Comparison of ENCODE assay signal across 8 mouse cellular contexts in the genomic region with DNA sequence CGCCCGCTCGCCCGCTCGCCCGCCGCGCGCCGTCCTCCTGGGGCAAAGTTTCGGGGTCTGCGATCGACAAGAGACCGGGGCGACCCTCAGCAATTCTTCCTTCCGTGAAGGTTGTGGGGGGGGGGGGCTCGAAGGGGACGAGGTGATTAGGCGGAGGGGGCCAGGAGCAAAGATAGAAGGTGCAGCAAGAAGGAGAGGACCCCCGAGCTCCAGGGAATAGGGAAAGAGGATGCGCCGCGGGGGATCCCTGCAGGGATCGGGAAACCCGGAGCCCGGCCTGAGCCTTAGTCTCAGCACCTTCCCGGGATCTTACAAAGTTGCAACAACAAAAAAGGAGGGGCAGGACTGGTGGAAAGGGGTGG. TPM values are rescaled to one million over a fixed set of nuclear protein-coding genes. Genes with fewer than 3 reads are reported as not detected.
A peak's percentile ranks its signal among the peaks of the same experiment; 100 is the strongest.
DNase-seq lines count a peak whose midpoint lies in the region; ATAC-seq lines count a peak whose summit lies in the region.

No protein-coding gene starts in this region.

- no peak; the same call in 1 of the 2 replicates for ATAC-seq in kidney, embryonic 14.5 days (ENCODE audit: low FRiP score, low TSS enrichment)
- ATAC-seq in hindbrain, embryonic 13.5 days (ENCODE audit: low FRiP score) = no peak
- peak; percentile 44; the same call in 1 of the 2 replicates for ATAC-seq in midbrain, embryonic 16.5 days

- DNase-seq in kidney, postnatal 14 days = no peak
- DNase-seq in ZHBTc4 (ENCODE audit: low read depth, low spot score) (peak; percentile 79), adipocyte (ENCODE audit: low spot score) (no peak)
- no peak for DNase-seq in gastrocnemius, postnatal 10 days
- DNase-seq in yolk sac, embryonic 10.5 days (ENCODE audit: low spot score) = no peak

- 0% methylated on average over 27 of the region's 27 CpGs for WGBS in kidney, embryonic 14.5 days
- WGBS in hindbrain, embryonic 13.5 days = 1% methylated on average over 26 of the region's 27 CpGs
- under 1% methylated on average over 23 of the region's 27 CpGs for WGBS in midbrain, embryonic 16.5 days

- peak overlapping the region; percentile 84 for H3K4me2 ChIP-seq in kidney, embryonic 14.5 days (replicated peaks; ENCODE audit: low read depth, low read length)
- peak overlapping the region; percentile 99 for H3K4me2 ChIP-seq in hindbrain, embryonic 13.5 days
- H3K4me2 ChIP-seq in midbrain, embryonic 16.5 days (ENCODE audit: low read length) = peak overlapping the region; percentile 99

- peaks cover 7% of the 10 kb centered on the region; the same call in 1 of the 2 replicates for H3K4me1 ChIP-seq in kidney, embryonic 14.5 days (ENCODE audit: control insufficient read depth, insufficient read depth, low read length)
- H3K4me1 ChIP-seq in hindbrain, embryonic 13.5 days (replicated peaks) = peaks cover 27% of the 10 kb centered on the region
- peaks cover 7% of the 10 kb centered on the region for H3K4me1 ChIP-seq in midbrain, embryonic 16.5 days (ENCODE audit: control insufficient read depth, insufficient read depth, low read length)

- peak overlapping the region; percentile 84 for H3K4me3 ChIP-seq in kidney, embryonic 14.5 days (ENCODE audit: low read length)
- peak overlapping the region; percentile 70 for H3K4me3 ChIP-seq in hindbrain, embryonic 13.5 days
- peak overlapping the region; percentile 71 for H3K4me3 ChIP-seq in midbrain, embryonic 16.5 days (ENCODE audit: low read depth, low read length)

- no peaks in the 10 kb centered on the region for H3K9me3 ChIP-seq in kidney, embryonic 14.5 days (ENCODE audit: control insufficient read depth, low read length)
- no peaks in the 10 kb centered on the region for H3K9me3 ChIP-seq in hindbrain, embryonic 13.5 days
- no peaks in the 10 kb centered on the region for H3K9me3 ChIP-seq in midbrain, embryonic 16.5 days (replicated peaks; ENCODE audit: control insufficient read depth, low read length, poor library complexity, severe bottlenecking)

- no peaks in the 10 kb centered on the region for H3K36me3 ChIP-seq in kidney, embryonic 14.5 days (ENCODE audit: control insufficient read depth, insufficient read depth, low read length)
- H3K36me3 ChIP-seq in hindbrain, embryonic 13.5 days = no peaks in the 10 kb centered on the region
- H3K36me3 ChIP-seq in midbrain, embryonic 16.5 days (ENCODE audit: control insufficient read depth, insufficient read depth, low read length) = no peaks in the 10 kb centered on the region

- H3K27me3 ChIP-seq in kidney, embryonic 14.5 days (ENCODE audit: control insufficient read depth, insufficient read depth, low read length) = no peaks in the 10 kb centered on the region
- no peaks in the 10 kb centered on the region for H3K27me3 ChIP-seq in hindbrain, embryonic 13.5 days
- H3K27me3 ChIP-seq in midbrain, embryonic 16.5 days (ENCODE audit: control insufficient read depth, insufficient read depth, low read depth, low read length) = 0 out of 2 replicates have a peak, but pooled peaks cover 2% of the 10 kb centered on the region

- H3K27ac ChIP-seq in kidney, embryonic 14.5 days (ENCODE audit: low read depth, low read length) = peak overlapping the region; percentile 100
- peak overlapping the region; percentile 100 for H3K27ac ChIP-seq in hindbrain, embryonic 13.5 days
- peak overlapping the region; percentile 99 for H3K27ac ChIP-seq in midbrain, embryonic 16.5 days (ENCODE audit: low read length)

- peak overlapping the region; percentile 82 for H3K9ac ChIP-seq in kidney, embryonic 14.5 days (ENCODE audit: low read depth, low read length)
- peak overlapping the region; percentile 95 for H3K9ac ChIP-seq in hindbrain, embryonic 13.5 days
- peak overlapping the region; percentile 97 for H3K9ac ChIP-seq in midbrain, embryonic 16.5 days (ENCODE audit: low read depth, low read length)

RNA-seq across cellular contexts. Expression of a gene that starts 1.9 kb away (rescaled TPM):
- 58.5 and 67.4 TPM in 2 replicates for polyA plus RNA-seq in kidney, embryonic 14.5 days (2014; fragmentation: Nextera tagmentation; extraction: Ambion mirVana)
- 64.7 and 66.6 TPM in 2 replicates for polyA plus RNA-seq in hindbrain, embryonic 13.5 days (2015; fragmentation: Nextera tagmentation; extraction: Ambion mirVana)
- polyA plus RNA-seq in midbrain, embryonic 16.5 days (2015; fragmentation: Nextera tagmentation; extraction: Ambion mirVana) = 77.8 and 79.8 TPM in 2 replicates
- total RNA-seq in gastrocnemius, postnatal 10 days (2021) = 10 to 100 TPM; 21.9 to 35.8 TPM
